Mouse (Mus musculus) stomach, postnatal 0 days (tissue): Measurements from ENCODE around the gene Nsun2. TPM values are rescaled to one million over a fixed set of nuclear protein-coding genes. Genes with fewer than 3 reads are reported as not detected.

Source experiments
- ATAC-seq: fragments of 200-750 bp; cut with Nextera tagmentation; 2 replicates; pipeline ENCODE4 v1.8.0; 2017; ENCODE audit not compliant: low FRiP score, low TSS enrichment
- DNase-seq: peaks from one replicate; pipeline ENCODE4 v3.0.0-alpha.2; 2016; ENCODE audit warnings: low spot score
- H3K27ac ChIP-seq: fragments of 300-500 bp; sonication (generic); replicated peaks from 2 replicates; pipeline ENCODE4 v1.5.1; 2014; ENCODE audit warnings: mild to moderate bottlenecking, control low read depth
- H3K27me3 ChIP-seq: fragments of 300-500 bp; sonication (generic); 2 replicates; pipeline ENCODE4 v1.6.1; 2014; ENCODE audit warnings: low read length; ENCODE audit not compliant: control insufficient read depth, insufficient read depth
- H3K36me3 ChIP-seq: fragments of 300-500 bp; sonication (generic); 2 replicates; pipeline ENCODE4 v1.6.1; 2014; ENCODE audit warnings: low read length, mixed read lengths; ENCODE audit not compliant: control insufficient read depth, insufficient read depth
- H3K4me1 ChIP-seq: fragments of 300-500 bp; sonication (generic); replicated peaks from 2 replicates; pipeline ENCODE4 v1.6.1; 2014; ENCODE audit warnings: antibody characterized with exemption; ENCODE audit not compliant: control insufficient read depth, insufficient read depth
- H3K4me2 ChIP-seq: fragments of 300-500 bp; sonication (generic); replicated peaks from 2 replicates; pipeline ENCODE4 v1.6.1; 2014; ENCODE audit warnings: low read depth, mild to moderate bottlenecking, control low read depth, moderate library complexity
- H3K4me3 ChIP-seq: fragments of 300-500 bp; sonication (generic); 2 replicates; pipeline ENCODE4 v1.5.1; 2014; ENCODE audit warnings: low read depth, low read length, control low read depth
- H3K9ac ChIP-seq: fragments of 300-500 bp; sonication (generic); 2 replicates; pipeline ENCODE4 v1.6.1; 2014; ENCODE audit warnings: mild to moderate bottlenecking, low read length, control low read depth, mixed read lengths
- H3K9me3 ChIP-seq: fragments of 300-500 bp; sonication (generic); 2 replicates; pipeline ENCODE4 v1.6.1; 2016; ENCODE audit warnings: low read length; ENCODE audit not compliant: control insufficient read depth
- CTCF ChIP-seq: IDR thresholded peaks from 2 replicates; pipeline ENCODE4 v1.5.1; 2016; ENCODE audit warnings: antibody characterized with exemption, low read depth, mild to moderate bottlenecking, moderate library complexity
- EP300 ChIP-seq: optimal IDR thresholded peaks from 2 replicates; pipeline ENCODE3; 2016; ENCODE audit warnings: antibody characterized with exemption
- WGBS: fragments of 180-500 bp; shearing (Covaris S2); extraction: QIAGEN DNeasy Blood & Tissue Kit; methylation state at CpG from one replicate; pipeline ENCODE4 v1.1.7; 2014; 5-methylcytosine and 5-hydroxymethylcytosine counted together
- polyA plus RNA-seq: library from polyadenylated mRNA; unstranded; fragments of >200 nt; fragmentation: Nextera tagmentation; extraction: Ambion mirVana; gene quantifications from 2 replicates; pipeline ENCODE4 v1.2.1, GENCODE M21; 2015

Gene Nsun2
- polyA plus RNA-seq, 1 experiment from 2014 or later = 68.6 TPM

- DNase-seq (no peak), ATAC-seq (no peak)
- no peak overlapping the region for H3K9ac ChIP-seq
- peaks cover 2% of the 10 kb centered on the region; the same call in 1 of the 2 replicates for H3K36me3 ChIP-seq
- H3K4me2 ChIP-seq = no peak overlapping the region
- H3K27me3 ChIP-seq = no peaks in the 10 kb centered on the region
- TF ChIP-seq CTCF (no peak), EP300 (no peak)
- 85% methylated on average over 4 of the region's 4 CpGs for whole genome bisulfite sequencing
- H3K4me1 ChIP-seq = no peaks in the 10 kb centered on the region
- no peaks in the 10 kb centered on the region for H3K9me3 ChIP-seq
- H3K4me3 ChIP-seq = no peak overlapping the region
- no peak overlapping the region for H3K27ac ChIP-seq
These were observed 107.0 kb downstream of the Nsun2 start for GRCm38 (mm10) chr13:69640541-69640940.

DNA sequence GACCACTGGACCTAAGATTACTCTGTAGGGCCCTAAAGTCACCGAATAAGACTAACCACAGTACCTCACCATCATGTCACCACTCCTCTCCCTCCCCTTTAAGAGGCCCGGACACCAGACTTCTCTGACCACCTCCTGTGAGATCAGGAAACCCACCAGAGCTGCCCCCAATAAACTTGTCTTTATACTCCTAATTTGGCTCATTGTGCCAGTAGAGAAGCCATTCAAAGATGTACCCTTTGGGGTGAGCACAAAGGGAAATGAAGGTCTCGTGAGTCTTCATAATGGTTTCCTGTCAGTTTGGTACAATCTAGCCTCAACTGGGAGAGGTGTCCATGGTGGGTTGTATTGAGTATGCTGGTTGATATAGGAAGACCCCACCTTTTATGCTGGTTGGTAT is 107.5 kb downstream of the Nsun2 start:
- Histone ChIP-seq H3K27ac (no peak overlapping the region), H3K4me3 (no peak overlapping the region), H3K9me3 (no peaks in the 10 kb centered on the region), H3K36me3 (no peaks in the 10 kb centered on the region), H3K9ac (no peak overlapping the region), H3K4me2 (no peak overlapping the region), H3K4me1 (no peaks in the 10 kb centered on the region), H3K27me3 (no peaks in the 10 kb centered on the region)
- ATAC-seq (no peak), DNase-seq (no peak)
- WGBS = 93% methylated on average over 3 of the region's 3 CpGs
- TF ChIP-seq EP300 (no peak), CTCF (no peak)

DNA sequence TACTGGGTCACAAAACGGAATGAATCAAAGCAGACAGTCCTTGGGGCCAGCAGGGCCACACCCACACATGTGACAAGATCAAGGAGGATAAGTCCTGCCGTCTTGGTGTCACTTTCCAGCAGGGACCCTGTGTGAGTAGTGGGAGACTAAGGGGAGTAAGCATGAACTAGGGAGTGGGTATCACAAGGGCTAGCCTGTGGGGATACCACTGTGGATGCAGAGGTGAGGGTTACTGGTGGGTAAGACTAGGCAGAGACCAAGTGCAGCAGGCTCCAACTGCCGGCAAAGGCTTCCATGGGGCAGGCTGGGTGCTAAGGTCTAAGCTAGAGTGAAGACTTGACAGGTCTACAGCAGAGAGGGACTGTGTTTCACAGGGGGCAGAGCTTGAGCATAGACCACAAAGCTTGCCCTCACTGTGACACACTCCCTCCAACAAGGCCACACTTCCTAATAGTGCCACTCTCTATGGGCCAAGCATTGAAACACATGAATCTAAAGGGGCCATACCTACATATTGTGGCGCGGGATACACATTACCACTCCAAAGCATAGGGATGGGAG is 109.2 kb downstream of the Nsun2 start:
- no peaks in the 10 kb centered on the region for H3K36me3 ChIP-seq
- no peak overlapping the region for H3K4me3 ChIP-seq
- H3K9me3 ChIP-seq = no peaks in the 10 kb centered on the region
- TF ChIP-seq EP300 (no peak), CTCF (no peak)
- DNase-seq = no peak
- H3K27ac ChIP-seq = no peak overlapping the region
- no peak for ATAC-seq
- no peak overlapping the region for H3K4me2 ChIP-seq
- no peak overlapping the region for H3K9ac ChIP-seq
- H3K27me3 ChIP-seq = no peaks in the 10 kb centered on the region
- H3K4me1 ChIP-seq = no peaks in the 10 kb centered on the region
- WGBS = 61% methylated on average over 5 of the region's 5 CpGs

- H3K27ac ChIP-seq = no peak overlapping the region
- no peak for ATAC-seq
- 77% methylated on average over 2 of the region's 2 CpGs for WGBS
- no peak overlapping the region for H3K4me2 ChIP-seq
- H3K27me3 ChIP-seq = no peaks in the 10 kb centered on the region
- H3K4me3 ChIP-seq = no peak overlapping the region
- H3K36me3 ChIP-seq = no peaks in the 10 kb centered on the region
- no peak overlapping the region for H3K9ac ChIP-seq
- H3K4me1 ChIP-seq = no peaks in the 10 kb centered on the region
- TF ChIP-seq EP300 = no peak
- no peak for TF ChIP-seq CTCF
- no peaks in the 10 kb centered on the region for H3K9me3 ChIP-seq
- DNase-seq = no peak
These were observed 110.4 kb downstream of the Nsun2 start for GRCm38 (mm10) chr13:69643937-69644336.

DNA sequence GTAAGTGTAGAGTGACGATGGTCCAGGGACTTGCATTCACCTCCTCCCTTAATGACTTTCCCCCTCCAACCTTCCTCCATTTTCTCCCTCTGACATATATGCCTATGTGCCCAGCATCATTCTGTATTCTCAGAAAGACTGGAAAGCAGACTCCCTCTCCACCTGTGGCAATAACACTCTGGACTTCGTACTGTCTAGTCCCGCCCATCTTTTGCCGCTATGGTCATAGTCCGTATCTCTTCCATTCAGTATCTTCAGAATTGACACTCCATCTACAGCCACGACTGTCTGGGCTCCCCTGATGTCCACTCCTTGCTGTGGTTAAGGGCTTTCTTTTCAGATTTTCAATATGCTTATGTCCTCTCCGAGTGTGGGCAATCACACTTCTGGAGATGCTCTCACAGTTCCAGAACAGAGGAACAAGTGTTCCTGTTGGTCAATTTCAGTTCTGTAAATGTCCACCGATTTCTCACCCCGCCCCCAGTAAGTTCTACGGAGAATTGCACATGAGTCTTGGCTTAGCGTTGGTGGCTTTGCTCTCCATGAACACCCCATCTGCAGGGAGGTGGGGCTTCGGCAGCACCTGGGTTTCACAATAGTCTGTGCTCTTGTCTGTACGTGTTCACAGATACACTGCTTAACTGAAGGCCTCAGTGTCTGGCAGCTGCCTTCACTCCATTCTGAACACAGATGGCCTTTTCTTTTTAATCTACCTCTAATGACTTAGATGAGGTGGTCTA is 111.1 kb downstream of the Nsun2 start:
- H3K4me3 ChIP-seq = no peak overlapping the region
- ATAC-seq (no peak), DNase-seq (no peak)
- no peaks in the 10 kb centered on the region for H3K9me3 ChIP-seq
- H3K9ac ChIP-seq = no peak overlapping the region
- no peaks in the 10 kb centered on the region for H3K27me3 ChIP-seq
- H3K4me2 ChIP-seq = no peak overlapping the region
- 76% methylated on average over 13 of the region's 13 CpGs for WGBS
- H3K27ac ChIP-seq = no peak overlapping the region
- no peaks in the 10 kb centered on the region for H3K36me3 ChIP-seq
- TF ChIP-seq CTCF = no peak
- no peak for TF ChIP-seq EP300
- H3K4me1 ChIP-seq = no peaks in the 10 kb centered on the region

- ATAC-seq (no peak), DNase-seq (no peak)
- no peak overlapping the region for H3K9ac ChIP-seq
- H3K27ac ChIP-seq = no peak overlapping the region
- 73% methylated on average over 13 of the region's 13 CpGs for WGBS
- no peak for TF ChIP-seq CTCF
- TF ChIP-seq EP300 = no peak
- H3K36me3 ChIP-seq = no peaks in the 10 kb centered on the region
- H3K9me3 ChIP-seq = no peaks in the 10 kb centered on the region
- H3K4me3 ChIP-seq = no peak overlapping the region
- H3K4me2 ChIP-seq = no peak overlapping the region
- H3K27me3 ChIP-seq = no peaks in the 10 kb centered on the region
- H3K4me1 ChIP-seq = no peaks in the 10 kb centered on the region
These were observed 112.3 kb downstream of the Nsun2 start for GRCm38 (mm10) chr13:69645694-69646423.
